Mouse (Mus musculus): ENCODE measurements around the gene Tfdp1. TPM values are rescaled to one million over a fixed set of nuclear protein-coding genes. Genes with fewer than 3 reads are reported as not detected.

The Tfdp1 gene
- total and polyA plus RNA-seq, 3 experiments: 19.3 to 41.7 (median 35.1) TPM

- 65% methylated on average over 7 of the region's 7 CpGs for WGBS
Measured at GRCm38 (mm10) chr8:13381630-13382029, 43.1 kb downstream of the Tfdp1 start.

GRCm38 (mm10) chr8:13382536-13382935 is 44.0 kb downstream of the Tfdp1 start:
- 81% methylated on average over 3 of the region's 3 CpGs for WGBS
- no peaks in the 10 kb centered on the region for H3K79me2 ChIP-seq (replicated peaks; ENCODE audit: control insufficient read depth, insufficient read depth, low read length)
- H3K4me1 ChIP-seq (ENCODE audit: control insufficient read depth, insufficient read depth, low read length): no peaks in the 10 kb centered on the region
- no peak overlapping the region for H3K9ac ChIP-seq (ENCODE audit: low read depth, low read length)
- H3K36me3 ChIP-seq (ENCODE audit: control insufficient read depth, insufficient read depth, low read length): no peaks in the 10 kb centered on the region
- H3K27ac ChIP-seq: no peak overlapping the region
- TF ChIP-seq POLR2A (IDR thresholded peaks at IDR 0.05; ENCODE audit: insufficient read depth, low read depth, low read length): no peak
- TF ChIP-seq CTCF (IDR thresholded peaks at IDR 0.05): no peak
- TF ChIP-seq EP300 (IDR thresholded peaks at IDR 0.05; ENCODE audit: insufficient read depth, low read depth, low read length): no peak
- intact Hi-C loops (cut with DNase I): no loop called here
- no peaks in the 10 kb centered on the region for H3K27me3 ChIP-seq (ENCODE audit: control insufficient read depth, insufficient read depth, low read length)
- no peak overlapping the region for H3K4me3 ChIP-seq
- DNase-seq: no peak

More at GRCm38 (mm10) chr8:13381630-13382029, 43.1 kb downstream of the Tfdp1 start:
- H3K27ac ChIP-seq: no peak overlapping the region
- H3K4me3 ChIP-seq: no peak overlapping the region
- H3K27me3 ChIP-seq (ENCODE audit: control insufficient read depth, insufficient read depth, low read length): no peaks in the 10 kb centered on the region
- H3K79me2 ChIP-seq (replicated peaks; ENCODE audit: control insufficient read depth, insufficient read depth, low read length): no peaks in the 10 kb centered on the region
- intact Hi-C loops (cut with DNase I): no loop called here
- no peak for TF ChIP-seq CTCF (IDR thresholded peaks at IDR 0.05)
- TF ChIP-seq EP300 (IDR thresholded peaks at IDR 0.05; ENCODE audit: insufficient read depth, low read depth, low read length): no peak
- no peak for TF ChIP-seq POLR2A (IDR thresholded peaks at IDR 0.05; ENCODE audit: insufficient read depth, low read depth, low read length)
- H3K4me1 ChIP-seq (ENCODE audit: control insufficient read depth, insufficient read depth, low read length): no peaks in the 10 kb centered on the region
- DNase-seq: no peak
- no peaks in the 10 kb centered on the region for H3K36me3 ChIP-seq (ENCODE audit: control insufficient read depth, insufficient read depth, low read length)
- H3K9ac ChIP-seq (ENCODE audit: low read depth, low read length): no peak overlapping the region

- 91% methylated on average over 4 of the region's 4 CpGs for WGBS
Measured at GRCm38 (mm10) chr8:13382999-13383398, 44.4 kb downstream of the Tfdp1 start.

GRCm38 (mm10) chr8:13386366-13386765 is 47.8 kb downstream of the Tfdp1 start:
- 55% methylated on average over 13 of the region's 13 CpGs for WGBS
- no peaks in the 10 kb centered on the region for H3K4me1 ChIP-seq (ENCODE audit: control insufficient read depth, insufficient read depth, low read length)
- H3K79me2 ChIP-seq (replicated peaks; ENCODE audit: control insufficient read depth, insufficient read depth, low read length): no peaks in the 10 kb centered on the region
- TF ChIP-seq EP300 (IDR thresholded peaks at IDR 0.05; ENCODE audit: insufficient read depth, low read depth, low read length) (no peak), CTCF (IDR thresholded peaks at IDR 0.05) (no peak), POLR2A (IDR thresholded peaks at IDR 0.05; ENCODE audit: insufficient read depth, low read depth, low read length) (no peak)
- H3K9ac ChIP-seq (ENCODE audit: low read depth, low read length): no peak overlapping the region
- no peak overlapping the region for H3K4me3 ChIP-seq
- H3K36me3 ChIP-seq (ENCODE audit: control insufficient read depth, insufficient read depth, low read length): no peaks in the 10 kb centered on the region
- H3K27me3 ChIP-seq (ENCODE audit: control insufficient read depth, insufficient read depth, low read length): no peaks in the 10 kb centered on the region; the same call in 1 of the 2 replicates
- intact Hi-C loops (cut with DNase I): no loop called here
- H3K27ac ChIP-seq: no peak overlapping the region
- DNase-seq: no peak

More at GRCm38 (mm10) chr8:13382999-13383398, 44.4 kb downstream of the Tfdp1 start:
- no peaks in the 10 kb centered on the region for H3K36me3 ChIP-seq (ENCODE audit: control insufficient read depth, insufficient read depth, low read length)
- H3K79me2 ChIP-seq (replicated peaks; ENCODE audit: control insufficient read depth, insufficient read depth, low read length): no peaks in the 10 kb centered on the region
- TF ChIP-seq POLR2A (IDR thresholded peaks at IDR 0.05; ENCODE audit: insufficient read depth, low read depth, low read length) (no peak), CTCF (IDR thresholded peaks at IDR 0.05) (no peak), EP300 (IDR thresholded peaks at IDR 0.05; ENCODE audit: insufficient read depth, low read depth, low read length) (no peak)
- no peak overlapping the region for H3K27ac ChIP-seq
- intact Hi-C loops (cut with DNase I): no loop called here
- no peak overlapping the region for H3K9ac ChIP-seq (ENCODE audit: low read depth, low read length)
- DNase-seq: no peak
- H3K27me3 ChIP-seq (ENCODE audit: control insufficient read depth, insufficient read depth, low read length): no peaks in the 10 kb centered on the region; the same call in 1 of the 2 replicates
- no peaks in the 10 kb centered on the region for H3K4me1 ChIP-seq (ENCODE audit: control insufficient read depth, insufficient read depth, low read length)
- no peak overlapping the region for H3K4me3 ChIP-seq

- intact Hi-C loops (cut with DNase I): no loop called here
- H3K4me3 ChIP-seq: no peak overlapping the region
- H3K27me3 ChIP-seq (ENCODE audit: control insufficient read depth, insufficient read depth, low read length): no peaks in the 10 kb centered on the region; the same call in 1 of the 2 replicates
- H3K79me2 ChIP-seq (replicated peaks; ENCODE audit: control insufficient read depth, insufficient read depth, low read length): no peaks in the 10 kb centered on the region
- no peak for DNase-seq
- H3K27ac ChIP-seq: no peak overlapping the region
- TF ChIP-seq CTCF (IDR thresholded peaks at IDR 0.05) (no peak), POLR2A (IDR thresholded peaks at IDR 0.05; ENCODE audit: insufficient read depth, low read depth, low read length) (no peak), EP300 (IDR thresholded peaks at IDR 0.05; ENCODE audit: insufficient read depth, low read depth, low read length) (no peak)
- no peaks in the 10 kb centered on the region for H3K4me1 ChIP-seq (ENCODE audit: control insufficient read depth, insufficient read depth, low read length)
- H3K9ac ChIP-seq (ENCODE audit: low read depth, low read length): no peak overlapping the region
- WGBS: 74% methylated on average over 8 of the region's 8 CpGs
- no peaks in the 10 kb centered on the region for H3K36me3 ChIP-seq (ENCODE audit: control insufficient read depth, insufficient read depth, low read length)
Measured at GRCm38 (mm10) chr8:13387728-13388127, 49.2 kb downstream of the Tfdp1 start.

- TF ChIP-seq EP300 (IDR thresholded peaks at IDR 0.05; ENCODE audit: insufficient read depth, low read depth, low read length): no peak
- TF ChIP-seq POLR2A (IDR thresholded peaks at IDR 0.05; ENCODE audit: insufficient read depth, low read depth, low read length): no peak
- no peak for TF ChIP-seq CTCF (IDR thresholded peaks at IDR 0.05)
- Histone ChIP-seq H3K9ac (ENCODE audit: low read depth, low read length) (no peak overlapping the region), H3K4me1 (ENCODE audit: control insufficient read depth, insufficient read depth, low read length) (no peaks in the 10 kb centered on the region), H3K27ac (no peak overlapping the region), H3K4me3 (no peak overlapping the region), H3K27me3 (ENCODE audit: control insufficient read depth, insufficient read depth, low read length) (no peaks in the 10 kb centered on the region; the same call in 1 of the 2 replicates), H3K79me2 (replicated peaks; ENCODE audit: control insufficient read depth, insufficient read depth, low read length) (no peaks in the 10 kb centered on the region), H3K36me3 (ENCODE audit: control insufficient read depth, insufficient read depth, low read length) (no peaks in the 10 kb centered on the region)
- 74% methylated on average over 2 of the region's 2 CpGs for WGBS
- intact Hi-C loops (cut with DNase I): no loop called here
- no peak for DNase-seq
Measured at GRCm38 (mm10) chr8:13388744-13389143, 50.2 kb downstream of the Tfdp1 start.
